Mouse (Mus musculus) yolk sac, embryonic 10.5 days (tissue): ENCODE measurements around the gene Vps51.

Experiments used
- DNase-seq: peaks from one replicate; pipeline ENCODE4 v3.0.0-alpha.2; 2017; ENCODE audit warnings: low spot score

Vps51 gene

DNA sequence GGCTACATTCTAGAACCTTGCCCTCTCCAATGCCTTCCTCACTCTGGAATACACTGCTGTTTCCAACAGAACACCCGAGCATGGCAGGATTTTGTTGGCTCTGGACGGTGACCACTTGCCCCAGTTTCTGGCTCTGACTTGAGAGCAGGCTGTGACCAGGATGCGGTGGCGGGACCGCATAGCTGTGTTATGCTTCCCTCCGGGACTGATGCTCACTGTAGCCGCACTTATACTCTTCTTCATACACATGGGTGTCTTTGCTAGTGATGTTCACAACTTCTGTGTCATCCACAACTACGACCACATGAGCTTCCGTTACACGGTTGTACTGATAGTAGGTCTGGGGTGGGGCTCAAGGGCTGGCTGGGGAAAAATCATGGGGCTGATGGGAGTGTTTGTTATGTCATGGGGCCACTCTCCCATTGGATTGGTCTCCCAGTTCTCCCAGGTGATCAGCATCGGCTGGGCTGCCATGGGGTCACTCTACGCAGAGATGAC, 3.0 kb upstream of the Vps51 start, which contains the start of gene Tmem262:
Gene Tmem262, plus strand, starts transcription at position 51 of the 498 bp plus-strand sequence.
- no peak for DNase-seq

DNA sequence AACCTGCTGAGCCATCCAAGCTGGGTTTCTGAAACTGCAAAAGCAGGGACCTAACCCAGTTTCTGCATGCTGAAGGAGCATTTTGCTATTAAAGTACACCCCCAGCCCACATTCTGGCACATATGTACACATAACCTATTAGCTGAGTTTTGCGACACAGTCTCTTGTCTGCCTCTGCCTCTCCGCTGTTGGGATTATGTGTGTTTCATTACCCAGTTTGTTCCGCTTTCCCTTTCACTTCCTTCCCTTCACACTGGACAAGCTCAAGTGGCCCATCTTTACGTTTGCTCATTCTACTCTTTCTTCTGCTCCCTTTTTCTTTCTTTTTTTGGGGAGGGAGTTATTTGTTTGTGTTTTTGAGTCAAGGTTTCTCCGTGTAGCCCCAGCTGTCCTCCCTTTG, 3.1 kb downstream of the Vps51 start:
- no peak for DNase-seq

DNA sequence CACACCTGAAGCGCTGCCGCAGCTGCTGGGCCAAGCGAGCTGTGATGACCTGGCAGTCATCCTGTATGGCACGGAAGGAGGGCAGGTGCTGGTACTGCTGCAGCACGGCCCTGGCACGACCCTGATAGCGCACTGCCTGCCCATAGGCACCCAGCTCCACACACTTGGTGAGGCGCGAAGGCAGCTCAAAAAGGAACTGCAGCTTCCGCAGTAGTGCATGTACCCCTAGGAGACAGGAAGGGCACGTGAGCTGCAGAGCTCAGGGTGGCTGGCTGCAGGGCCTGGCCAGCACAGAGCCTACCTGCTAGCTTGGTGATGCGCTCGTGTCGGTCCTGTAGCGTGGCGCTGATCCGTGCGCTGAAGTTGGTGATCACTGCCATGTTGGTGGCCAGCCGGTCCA, 5.8 kb downstream of the Vps51 start:
- no peak for DNase-seq

DNA sequence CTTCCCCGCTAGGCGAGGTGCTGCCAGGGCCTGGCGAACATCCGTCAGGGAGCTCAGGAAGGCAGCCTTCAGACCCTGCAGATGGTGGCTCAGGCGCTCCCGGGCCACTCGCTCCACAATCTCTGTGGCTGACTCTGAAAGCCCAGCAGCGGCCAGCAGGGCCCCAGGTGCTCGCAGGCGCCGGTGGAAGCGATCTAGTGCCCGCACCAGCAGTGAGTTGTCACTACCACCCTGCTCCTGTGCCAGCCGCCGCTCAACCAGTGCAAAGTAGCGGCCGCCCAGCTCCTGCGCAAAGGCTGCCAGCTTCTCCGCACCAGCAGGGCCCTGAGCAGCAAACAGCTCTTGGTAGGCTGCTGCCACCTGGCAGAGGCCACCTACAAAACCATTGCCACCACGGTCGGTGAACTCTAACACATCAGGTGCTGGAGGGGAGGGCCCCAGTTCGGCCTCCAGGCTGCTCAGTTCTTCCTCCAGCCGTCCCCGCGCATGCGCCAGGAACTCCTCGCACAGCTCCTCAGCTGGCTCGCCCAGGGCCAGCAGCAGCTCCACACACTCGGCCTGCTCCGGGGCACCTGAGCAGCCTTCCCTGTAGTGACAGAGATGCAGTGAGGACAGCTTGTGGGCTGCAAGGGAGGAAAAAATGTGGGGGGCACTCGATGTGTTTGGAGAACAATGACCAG, 6.3 kb downstream of the Vps51 start:
- DNase-seq = no peak

DNA sequence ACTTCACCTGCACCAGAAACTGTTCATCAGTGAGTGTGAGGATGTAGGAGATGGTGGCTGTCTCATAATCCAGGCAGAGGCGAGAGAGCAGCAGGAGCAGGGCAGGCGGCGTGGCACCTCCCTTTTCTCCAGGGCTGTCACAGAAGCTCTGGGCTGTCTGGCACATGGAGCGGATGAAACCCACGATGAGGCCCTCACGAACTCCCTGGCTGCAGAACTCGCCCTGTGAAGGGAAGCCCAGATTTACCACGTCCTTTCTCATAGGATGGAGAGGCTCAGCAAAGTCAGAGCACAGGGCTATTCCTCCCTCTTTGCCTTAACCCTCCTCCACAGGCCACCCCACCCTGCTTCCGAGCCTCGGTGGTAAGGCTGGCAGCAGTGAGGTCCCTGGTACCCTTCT, 7.2 kb downstream of the Vps51 start:
- DNase-seq = no peak

DNA sequence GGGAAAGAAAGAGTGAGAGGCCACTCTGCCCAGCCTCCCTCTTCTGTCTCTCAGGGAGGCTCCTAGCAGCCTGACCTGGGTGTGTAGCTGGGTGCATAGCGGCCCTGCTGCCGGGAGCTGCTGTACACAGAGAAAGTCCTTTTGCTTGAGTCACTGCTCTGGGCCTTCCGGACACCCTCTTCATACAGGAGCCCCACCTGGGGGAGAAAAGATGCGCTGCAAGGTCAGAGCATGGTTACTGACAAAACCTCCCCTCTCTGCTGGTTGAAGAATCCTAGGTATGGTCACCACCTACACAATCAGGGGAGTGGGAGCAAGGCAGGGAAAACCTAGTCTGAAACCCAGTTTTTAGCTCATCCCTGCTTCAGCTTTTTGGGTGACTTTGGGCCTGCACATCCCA, 8.1 kb downstream of the Vps51 start:
- no peak for DNase-seq

DNA sequence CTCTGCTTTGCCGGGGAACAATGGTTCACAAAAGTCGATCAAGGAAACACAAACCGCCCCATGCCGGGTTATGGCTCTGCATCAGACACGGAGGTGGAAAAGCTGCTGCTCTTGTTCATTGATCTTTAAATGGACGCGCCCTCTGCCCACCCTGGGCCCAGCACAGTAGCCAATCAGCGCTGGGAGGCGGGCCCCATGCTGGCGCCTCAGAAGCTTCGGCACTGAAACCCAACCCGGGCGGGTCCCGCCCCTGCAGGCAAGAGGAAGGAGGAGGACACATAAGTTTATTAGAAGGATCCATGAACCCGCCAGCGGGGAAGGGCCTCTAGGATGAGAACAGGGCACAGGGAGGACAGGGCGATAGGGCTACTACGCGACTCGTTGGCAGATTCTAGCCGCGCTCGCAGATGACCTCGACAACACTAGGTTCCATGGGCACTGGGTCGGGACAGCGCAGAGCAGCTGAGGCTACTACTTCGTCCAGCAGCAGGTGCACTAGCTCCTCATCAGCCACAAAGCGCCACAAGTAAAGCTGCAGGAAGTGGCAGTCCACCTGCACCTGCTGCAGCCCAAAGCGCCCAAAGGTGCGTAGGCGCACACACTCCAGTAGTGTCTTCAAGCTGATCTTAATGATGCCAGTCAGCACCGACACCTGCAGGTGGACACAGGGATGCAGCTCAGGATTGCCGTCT, 9.2 kb downstream of the Vps51 start, which contains the start of gene Tm7sf2:
Gene Tm7sf2, minus strand, starts transcription at position 650 of the 692 bp plus-strand sequence.
- peak; percentile 93 for DNase-seq

DNA sequence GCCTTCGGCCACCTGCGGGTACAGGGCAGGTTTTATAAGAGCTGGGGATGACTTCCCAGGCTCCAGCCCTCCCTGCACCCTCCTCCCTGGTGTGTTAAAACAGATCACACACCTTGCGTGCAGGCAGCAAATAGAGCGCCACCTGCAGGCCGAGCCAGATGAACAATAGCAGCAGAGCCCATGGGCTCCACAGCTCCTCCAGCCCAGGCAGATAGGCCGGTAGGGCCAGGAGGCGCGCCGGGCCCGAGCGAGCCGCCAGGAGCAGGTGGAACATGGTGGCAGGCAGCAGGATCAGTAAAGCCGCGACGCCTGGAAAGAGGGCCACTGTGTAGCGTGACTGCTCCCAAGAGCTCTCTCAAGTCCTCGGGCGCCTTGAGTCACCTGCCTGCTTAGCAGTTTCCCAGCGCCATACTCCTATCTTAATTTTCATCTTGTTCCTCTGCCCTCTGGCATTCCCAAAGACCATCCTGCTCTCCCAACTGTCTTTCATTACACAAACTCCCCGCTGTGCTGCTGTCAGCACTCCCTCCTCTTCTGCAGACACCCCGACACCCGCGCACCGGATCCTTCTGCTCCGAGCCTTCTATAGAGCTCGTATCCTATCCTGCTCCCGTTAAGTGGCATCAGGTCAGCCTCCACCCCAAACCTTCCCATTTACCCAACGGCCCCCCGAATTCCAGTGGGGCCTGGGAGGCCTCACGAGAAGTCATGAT, 9.9 kb downstream of the Vps51 start:
- peak; percentile 83 for DNase-seq

DNA sequence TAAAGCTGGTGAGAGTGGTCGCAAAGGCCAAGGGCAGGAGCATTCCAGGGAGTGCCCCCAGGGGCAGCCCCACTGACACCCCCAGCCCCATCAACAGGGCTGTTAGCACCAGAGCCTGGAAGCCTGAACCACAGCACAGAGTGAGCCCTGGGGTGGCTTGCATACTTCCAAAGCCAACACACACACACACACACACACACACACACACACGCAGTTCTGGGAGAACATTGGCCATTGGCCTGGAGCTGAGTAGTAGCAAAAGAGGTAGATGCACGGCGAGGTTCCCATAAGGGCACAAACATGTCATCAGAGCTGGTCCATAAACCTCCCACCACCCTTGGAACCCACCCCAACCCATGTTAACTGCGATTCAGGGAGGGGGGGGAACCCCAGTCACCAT, 10.5 kb downstream of the Vps51 start:
- DNase-seq = no peak

DNA sequence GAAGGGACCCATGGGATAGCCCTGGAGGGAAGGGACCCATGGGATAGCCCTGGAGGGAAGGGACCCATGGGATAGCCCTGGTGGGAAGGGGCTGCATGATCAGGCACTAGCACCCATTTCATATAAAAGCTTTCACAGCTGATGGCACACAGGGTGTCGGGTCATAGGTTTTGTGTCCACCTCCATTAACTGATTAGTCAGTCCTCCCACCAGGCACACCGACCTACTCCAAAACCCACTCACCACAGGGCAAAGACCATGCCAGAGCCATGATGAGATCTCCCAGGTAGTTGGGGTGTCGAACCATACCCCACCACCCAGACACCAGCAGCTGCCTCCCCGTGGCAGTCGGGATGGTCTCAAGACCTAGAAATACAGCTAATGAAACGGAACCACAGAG, 13.9 kb downstream of the Vps51 start:
- no peak for DNase-seq

DNA sequence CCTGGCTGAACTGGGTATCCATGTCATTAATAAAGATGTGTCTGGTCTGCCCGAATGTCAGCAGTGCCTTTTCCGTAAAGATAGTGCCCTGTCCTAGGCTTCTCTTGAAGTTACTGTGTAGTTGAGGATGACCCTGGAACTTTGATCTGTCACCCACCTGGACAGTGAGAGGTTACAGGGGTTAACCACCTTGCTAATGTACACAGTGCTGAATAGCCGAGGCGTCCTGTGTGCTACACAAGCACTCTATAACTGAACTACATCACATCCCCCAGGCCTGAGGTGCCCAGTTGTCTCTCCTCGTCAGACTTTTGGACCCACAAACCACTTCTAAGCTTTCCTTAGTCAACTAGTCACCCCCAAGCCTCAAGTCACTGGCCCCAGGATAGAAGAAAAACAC, 14.6 kb downstream of the Vps51 start:
- peak; percentile 71 for DNase-seq

DNA sequence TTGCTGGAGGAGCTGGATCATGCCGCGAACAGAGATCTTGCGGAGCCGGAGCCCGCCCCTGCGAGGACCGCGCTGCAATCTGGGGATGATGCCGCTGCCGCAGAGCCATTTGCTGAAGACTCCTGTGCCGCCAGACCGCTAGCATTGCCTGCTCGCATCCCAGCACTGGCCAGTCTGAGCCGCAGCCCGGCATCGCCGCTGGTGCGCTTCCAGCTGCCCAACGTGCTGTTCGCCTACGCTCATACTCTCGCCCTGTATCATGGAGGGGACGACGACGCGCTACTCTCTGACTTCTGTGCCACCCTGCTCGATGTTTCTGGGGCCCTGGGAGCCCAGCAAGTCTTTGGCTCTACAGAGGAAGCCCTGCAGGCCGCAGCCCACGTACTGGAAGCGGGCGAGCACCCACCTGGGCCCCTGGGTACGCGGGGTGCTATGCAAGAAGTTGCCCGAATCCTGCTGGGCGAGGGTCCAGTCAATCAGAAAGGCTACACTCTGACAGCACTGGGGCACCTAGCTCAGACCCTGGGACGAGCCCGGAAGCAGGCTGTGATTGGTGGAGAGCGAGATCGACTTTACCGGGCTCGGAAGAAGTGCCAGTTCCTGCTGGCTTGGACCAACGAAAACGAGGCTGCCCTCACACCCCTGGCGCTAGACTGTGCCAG, 15.3 kb downstream of the Vps51 start:
- DNase-seq = peak; percentile 51

DNA sequence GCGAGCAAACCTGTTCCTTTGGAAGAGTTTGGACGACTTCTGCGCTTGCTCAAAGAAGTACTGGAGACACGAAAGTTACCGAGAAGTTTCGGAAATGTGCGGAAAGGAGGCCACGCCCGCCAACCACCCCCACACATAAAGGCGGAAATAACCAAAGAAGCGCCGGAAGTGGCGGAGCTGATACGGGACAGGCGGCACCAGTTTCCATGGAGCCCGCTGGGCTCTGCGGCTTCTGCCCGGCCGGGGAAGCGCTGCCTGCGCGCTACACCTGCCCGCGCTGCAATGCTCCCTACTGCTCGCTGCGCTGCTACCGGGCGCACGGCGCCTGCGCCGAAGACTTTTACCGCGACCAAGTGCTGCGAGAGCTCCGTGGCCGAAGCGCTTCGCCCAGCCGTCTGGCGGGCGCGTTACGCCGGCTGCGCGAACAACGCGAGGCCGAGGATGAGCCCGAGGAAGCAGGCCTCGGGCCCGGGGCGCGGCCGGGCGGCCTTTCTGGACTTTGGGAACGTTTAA, 16.0 kb downstream of the Vps51 start, which contains the start of gene Znhit2:
Gene Znhit2, plus strand, starts transcription at position 172 of the 513 bp plus-strand sequence.
- peak; percentile 92 for DNase-seq

DNA sequence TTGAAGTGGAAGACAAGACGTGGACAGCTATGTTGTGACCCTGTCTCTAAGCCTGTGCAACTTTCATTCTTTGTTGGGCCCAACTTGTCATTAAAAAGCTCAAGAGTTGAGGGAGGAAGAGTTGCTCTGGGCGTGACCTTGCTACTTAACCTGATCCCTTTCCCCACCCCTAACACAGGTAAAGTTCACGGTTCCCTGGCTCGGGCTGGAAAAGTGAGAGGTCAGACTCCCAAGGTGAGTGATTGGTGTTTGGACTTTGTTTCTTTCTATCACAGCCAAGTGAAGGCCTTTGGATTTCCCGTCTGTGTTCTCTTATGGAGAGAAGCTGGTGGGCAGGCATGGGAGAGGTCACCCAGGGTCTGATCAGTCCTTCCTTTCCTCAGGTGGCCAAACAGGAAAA, 18.1 kb downstream of the Vps51 start:
- peak; percentile 57 for DNase-seq

DNA sequence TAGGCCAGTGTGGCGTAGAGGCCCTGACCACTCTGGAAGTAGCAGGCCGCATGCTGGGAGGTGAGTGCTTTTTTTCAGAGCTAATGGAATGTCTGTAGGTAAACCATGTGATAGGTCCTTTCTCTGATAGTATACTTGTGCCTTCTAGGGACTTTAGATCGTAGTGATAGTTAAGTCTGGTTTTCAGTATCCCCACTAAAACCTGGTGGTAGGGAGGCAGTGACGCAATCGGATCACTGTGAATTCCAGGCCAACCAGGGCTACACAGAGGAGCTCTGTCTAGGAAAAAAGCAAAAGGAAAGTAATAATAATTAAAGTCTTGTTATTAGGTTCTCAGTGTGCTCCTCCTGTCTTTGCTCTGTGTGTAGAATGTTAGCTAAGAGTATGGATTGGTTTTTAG, 18.5 kb downstream of the Vps51 start:
- DNase-seq = no peak

DNA sequence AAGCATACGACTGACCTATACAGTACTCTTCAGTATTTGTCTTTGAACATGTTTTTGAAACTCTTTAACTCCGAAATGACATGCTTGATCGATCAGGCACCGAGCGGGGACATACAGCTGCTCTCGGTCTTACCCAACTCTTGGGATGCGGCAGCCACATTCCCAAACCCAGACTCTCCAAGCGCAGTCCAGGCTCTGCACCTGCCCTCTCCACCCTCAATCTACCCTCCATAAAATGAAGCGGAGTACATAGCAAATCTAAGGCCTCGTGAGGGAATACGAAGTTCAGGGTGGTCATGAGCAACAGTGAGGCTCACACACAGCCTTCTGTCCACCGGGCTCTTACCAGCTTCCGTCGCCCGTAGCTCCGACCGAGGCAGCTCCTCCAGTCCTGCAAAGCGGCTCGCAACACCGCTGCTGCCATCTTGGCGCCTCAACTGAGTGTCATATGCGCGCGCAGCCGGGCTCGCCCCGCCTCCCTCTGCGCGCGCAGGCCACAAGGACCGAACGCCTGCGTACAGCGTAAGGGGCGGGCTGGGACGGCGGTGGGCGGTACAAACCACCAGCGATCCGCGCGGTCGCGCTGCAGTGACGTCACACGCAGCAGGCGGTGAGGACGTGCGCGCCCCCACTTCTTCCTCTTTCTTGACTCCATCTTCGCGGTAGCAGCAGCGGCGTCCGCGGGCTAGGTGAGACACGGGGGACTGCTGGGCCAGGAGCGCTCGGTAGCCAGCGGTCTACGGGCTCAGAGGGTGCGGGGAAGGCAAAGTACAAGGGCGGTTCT, 19.5 kb downstream of the Vps51 start, which contains the start of the genes Mrpl49 and Fau:
Gene Mrpl49, minus strand, starts transcription at position 473 of the 784 bp plus-strand sequence.
Gene Fau, plus strand, starts transcription at position 532 of the 784 bp plus-strand sequence.
- DNase-seq = peak; percentile 97

DNA sequence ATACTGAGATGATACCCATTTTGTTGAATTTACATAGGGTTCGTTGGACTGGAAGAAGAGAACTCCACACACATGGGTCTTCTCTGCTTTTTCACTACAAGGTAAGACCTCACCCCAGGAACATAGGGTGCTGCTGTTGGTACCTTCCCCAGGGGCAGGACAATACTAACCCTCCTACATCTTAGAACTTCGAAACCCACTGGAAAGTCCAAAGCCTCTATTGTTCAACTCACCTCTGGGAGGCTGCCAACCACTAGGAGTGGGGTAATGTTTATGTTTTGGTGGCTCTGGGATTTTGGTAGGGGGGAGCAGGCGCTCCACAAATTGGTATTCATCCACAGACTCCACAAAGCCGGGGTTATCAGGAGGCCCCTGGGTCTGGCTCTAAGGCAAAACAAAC, 20.3 kb downstream of the Vps51 start:
- no peak for DNase-seq

DNA sequence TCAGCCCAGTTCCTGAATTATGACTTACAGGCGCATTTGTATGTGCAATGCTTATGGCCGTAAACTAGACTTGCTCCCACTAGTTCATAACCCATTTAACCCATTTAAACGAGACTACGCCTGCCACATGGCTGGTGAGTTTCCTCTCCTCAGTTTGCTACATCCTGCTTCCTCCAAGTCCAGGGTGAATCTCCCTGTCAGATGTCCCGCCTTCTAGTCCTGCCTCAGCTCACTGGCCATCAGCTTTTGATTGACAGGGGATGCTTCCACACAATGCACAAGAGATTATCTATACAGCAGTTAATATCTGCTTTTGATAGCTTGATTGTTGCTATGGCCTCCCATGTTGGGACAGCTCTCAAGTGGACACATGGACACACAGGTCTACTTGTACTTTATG, 22.7 kb downstream of the Vps51 start:
- no peak for DNase-seq

DNA sequence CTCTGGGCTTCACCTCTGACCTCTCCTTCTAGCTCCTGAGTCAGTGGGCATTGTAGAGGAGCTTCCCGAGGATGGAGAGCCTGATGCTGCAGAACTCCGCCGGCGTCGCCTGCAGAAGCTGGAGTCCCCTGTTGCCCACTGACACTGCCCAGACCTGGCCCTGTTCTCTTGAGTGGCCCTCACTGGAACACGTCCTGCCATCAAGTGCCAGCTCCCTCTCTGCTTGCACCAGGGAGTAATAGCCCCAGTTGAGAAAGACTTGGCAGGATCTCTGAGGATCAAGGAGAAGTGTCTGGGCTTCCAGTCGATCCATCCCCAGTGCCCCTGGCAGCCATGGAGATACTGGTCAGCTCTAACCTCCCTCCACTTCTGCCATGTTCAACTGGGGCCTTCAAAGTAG, 24.5 kb downstream of the Vps51 start:
- DNase-seq = no peak

DNA sequence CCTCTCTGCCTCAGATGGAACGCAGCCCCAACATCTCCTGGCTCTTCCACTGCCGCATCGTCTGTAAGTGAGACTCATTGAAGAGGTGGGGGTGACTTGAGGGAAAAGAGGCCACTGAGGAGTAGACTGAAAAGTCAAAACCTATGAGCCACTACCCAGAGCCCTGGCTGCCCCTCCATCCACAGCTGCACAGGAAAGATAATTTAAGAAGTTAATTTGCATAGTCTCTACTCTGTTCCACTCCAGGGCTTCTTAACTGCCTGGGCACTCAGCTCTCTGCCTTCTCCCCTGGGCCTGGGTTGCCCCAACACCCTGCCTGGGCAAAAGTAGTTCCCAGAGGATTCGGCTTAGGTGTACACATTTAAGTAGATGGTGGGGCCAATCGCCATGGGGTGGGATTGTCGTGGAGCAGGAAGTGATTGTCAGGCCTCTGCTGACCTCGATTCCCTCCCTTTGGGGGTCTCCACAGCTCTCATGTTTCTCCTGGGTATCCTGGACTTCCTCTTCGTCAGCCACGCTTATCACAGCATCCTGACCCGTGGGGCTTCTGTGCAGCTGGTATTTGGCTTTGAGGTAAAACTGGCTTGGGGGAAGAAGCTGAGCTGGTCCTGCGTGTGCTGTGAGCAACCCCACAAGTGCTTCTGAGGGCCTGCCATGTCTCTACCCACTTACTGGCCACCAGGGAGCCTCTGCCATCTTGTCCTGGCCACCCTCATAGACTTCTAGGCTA, 28.2 kb downstream of the Vps51 start:
- no peak for DNase-seq

DNA sequence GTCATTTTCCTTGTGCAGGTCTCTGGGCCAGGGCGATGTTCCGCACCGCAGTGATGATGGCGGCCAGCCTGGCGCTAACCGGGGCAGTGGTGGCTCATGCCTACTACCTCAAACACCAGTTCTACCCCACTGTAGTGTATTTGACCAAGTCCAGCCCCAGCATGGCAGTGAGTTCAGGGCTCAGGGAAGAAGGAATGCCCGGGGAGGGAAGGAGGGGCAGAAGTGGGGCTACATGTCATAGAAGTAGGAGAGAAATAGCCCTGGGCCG, 29.2 kb downstream of the Vps51 start:
- no peak for DNase-seq
